In the genomic region with DNA sequence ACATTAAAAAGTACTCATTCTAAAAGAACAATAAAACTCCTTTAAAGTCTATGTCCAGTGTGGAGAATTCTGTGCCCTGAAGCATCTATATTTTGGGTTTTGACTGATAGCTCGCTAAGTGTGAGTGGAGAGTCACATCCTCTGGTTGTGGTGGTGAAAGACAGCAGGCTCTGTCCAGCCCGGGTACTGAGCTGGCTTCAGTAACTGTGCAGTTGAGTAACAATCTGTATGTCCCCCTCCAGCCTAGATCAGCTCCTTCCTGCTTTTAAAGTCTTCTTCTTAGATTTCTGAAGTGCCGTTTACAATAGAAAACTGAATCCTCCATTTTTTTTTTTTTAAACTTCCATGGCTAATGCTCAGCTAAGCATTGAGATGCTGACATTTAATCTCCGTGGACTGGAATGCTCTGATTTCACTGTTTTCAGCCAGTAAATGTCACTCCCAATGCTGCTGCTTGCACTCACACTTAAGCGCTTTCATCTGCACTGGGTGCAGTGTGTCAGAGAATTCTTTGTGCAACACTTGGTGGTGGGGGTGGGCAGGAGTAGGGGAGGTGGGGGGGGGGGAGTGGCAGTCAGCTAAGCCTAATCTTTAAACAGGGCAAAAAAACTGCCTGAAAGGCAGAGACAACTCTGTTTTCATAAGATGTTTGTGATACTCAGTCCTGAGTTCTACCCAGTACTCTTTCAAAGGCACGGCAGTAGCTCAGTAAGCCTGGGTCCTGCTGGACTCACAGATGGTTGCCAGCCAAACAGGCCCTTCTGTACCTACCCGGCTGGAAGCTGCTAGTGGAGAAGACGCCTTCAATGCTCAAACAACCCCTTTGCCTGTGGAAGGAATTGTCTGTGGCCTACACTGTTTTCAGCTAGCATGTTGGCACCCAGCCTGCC, we compare ENCODE assay signal across 8 mouse cellular contexts. TPM values are rescaled to one million over a fixed set of nuclear protein-coding genes. Genes with fewer than 3 reads are reported as not detected.
A peak's percentile ranks its signal among the peaks of the same experiment; 100 is the strongest.
DNase-seq lines count a peak whose midpoint lies in the region; ATAC-seq and TF ChIP-seq lines count a peak whose summit lies in the region.

No protein-coding gene starts in this region.

- WGBS in lung, postnatal 0 days, result 18% methylated on average over 8 of the region's 8 CpGs
- 34% methylated on average over 8 of the region's 8 CpGs for WGBS in forebrain, embryonic 11.5 days
- 32% methylated on average over 8 of the region's 8 CpGs for WGBS in limb, embryonic 14.5 days
- WGBS in stomach, embryonic 16.5 days, result 23% methylated on average over 8 of the region's 8 CpGs

- peaks cover 12% of the 10 kb centered on the region; the same call in 1 of the 2 replicates for H3K4me1 ChIP-seq in lung, postnatal 0 days (ENCODE audit: insufficient read depth, low read depth, low read length)
- H3K4me1 ChIP-seq in forebrain, embryonic 11.5 days (replicated peaks; ENCODE audit: control insufficient read depth, insufficient read depth, low read length), result peaks cover 9% of the 10 kb centered on the region; the same call in 1 of the 2 replicates
- H3K4me1 ChIP-seq in limb, embryonic 14.5 days (ENCODE audit: control insufficient read depth, insufficient read depth, low read length), result peaks cover 31% of the 10 kb centered on the region
- peaks cover 32% of the 10 kb centered on the region for H3K4me1 ChIP-seq in stomach, embryonic 16.5 days (ENCODE audit: control insufficient read depth, insufficient read depth, low read length)

- no peak overlapping the region for H3K4me3 ChIP-seq in lung, postnatal 0 days (ENCODE audit: low read depth, low read length)
- H3K4me3 ChIP-seq in forebrain, embryonic 11.5 days (ENCODE audit: low read depth, low read length), result no peak overlapping the region
- no peak overlapping the region for H3K4me3 ChIP-seq in limb, embryonic 14.5 days (replicated peaks; ENCODE audit: low read length)
- H3K4me3 ChIP-seq in stomach, embryonic 16.5 days (replicated peaks; ENCODE audit: low read length), result no peak overlapping the region

- TF ChIP-seq EP300 in lung, postnatal 0 days (IDR thresholded peaks at IDR 0.05), result no peak

- no peak overlapping the region for H3K9ac ChIP-seq in lung, postnatal 0 days (replicated peaks; ENCODE audit: low read depth)
- no peak overlapping the region for H3K9ac ChIP-seq in forebrain, embryonic 11.5 days (ENCODE audit: low read length)
- no peak overlapping the region for H3K9ac ChIP-seq in limb, embryonic 14.5 days (ENCODE audit: low read depth, low read length, severe bottlenecking)
- no peak overlapping the region for H3K9ac ChIP-seq in stomach, embryonic 16.5 days (ENCODE audit: low read length)

- no peaks in the 10 kb centered on the region for H3K36me3 ChIP-seq in lung, postnatal 0 days (ENCODE audit: insufficient read depth, low read length)
- no peaks in the 10 kb centered on the region for H3K36me3 ChIP-seq in forebrain, embryonic 11.5 days (ENCODE audit: control insufficient read depth, insufficient read depth, low read length)
- no peaks in the 10 kb centered on the region for H3K36me3 ChIP-seq in limb, embryonic 14.5 days (ENCODE audit: control insufficient read depth, insufficient read depth, low read length)
- H3K36me3 ChIP-seq in stomach, embryonic 16.5 days (ENCODE audit: control insufficient read depth, insufficient read depth, low read length), result no peaks in the 10 kb centered on the region

- no peak for TF ChIP-seq CTCF in lung, postnatal 0 days (IDR thresholded peaks at IDR 0.05)

- H3K9me3 ChIP-seq in lung, postnatal 0 days (ENCODE audit: low read length), result no peaks in the 10 kb centered on the region
- H3K9me3 ChIP-seq in forebrain, embryonic 11.5 days (ENCODE audit: control insufficient read depth, low read length), result no peaks in the 10 kb centered on the region
- no peaks in the 10 kb centered on the region for H3K9me3 ChIP-seq in limb, embryonic 14.5 days (ENCODE audit: control insufficient read depth, low read length)
- no peaks in the 10 kb centered on the region for H3K9me3 ChIP-seq in stomach, embryonic 16.5 days (replicated peaks; ENCODE audit: control insufficient read depth, low read length)

- peak overlapping the region; percentile 69; the same call in 1 of the 2 replicates for H3K27ac ChIP-seq in lung, postnatal 0 days (ENCODE audit: low read length)
- no peak overlapping the region for H3K27ac ChIP-seq in forebrain, embryonic 11.5 days (ENCODE audit: low read depth, low read length)
- peak overlapping the region; percentile 35; the same call in 1 of the 2 replicates for H3K27ac ChIP-seq in limb, embryonic 14.5 days (replicated peaks; ENCODE audit: low read depth, low read length)
- H3K27ac ChIP-seq in stomach, embryonic 16.5 days (ENCODE audit: low read length), result peak overlapping the region; percentile 77

- peak; percentile 60 for ATAC-seq in lung, postnatal 0 days
- 0 out of 2 replicates have a peak, but pooled peaks have one; percentile 39 for ATAC-seq in forebrain, embryonic 11.5 days (replicated peaks; ENCODE audit: low FRiP score)
- ATAC-seq in limb, embryonic 14.5 days (ENCODE audit: low FRiP score, low read depth), result peak; percentile 73
- no peak for ATAC-seq in stomach, embryonic 16.5 days (ENCODE audit: insufficient read depth, low FRiP score)

- H3K4me2 ChIP-seq in lung, postnatal 0 days (replicated peaks; ENCODE audit: low read depth, low read length), result no peak overlapping the region
- no peak overlapping the region for H3K4me2 ChIP-seq in forebrain, embryonic 11.5 days (ENCODE audit: low read depth, low read length, severe bottlenecking)
- H3K4me2 ChIP-seq in limb, embryonic 14.5 days (replicated peaks; ENCODE audit: low read depth, low read length, severe bottlenecking), result no peak overlapping the region; the same call in 1 of the 2 replicates
- no peak overlapping the region for H3K4me2 ChIP-seq in stomach, embryonic 16.5 days (ENCODE audit: low read depth, low read length)

- DNase-seq in lung, postnatal 0 days (ENCODE audit: low spot score), result peak; percentile 70
- DNase-seq in lung, postnatal 10 days, result no peak
- DNase-seq in forebrain, embryonic 11.5 days (ENCODE audit: low spot score), result no peak
- peak; percentile 61 for DNase-seq in limb, embryonic 14.5 days (ENCODE audit: low spot score)
- no peak for DNase-seq in adrenal gland, adult 2 months
- DNase-seq in kidney, postnatal 36 days, result no peak
- DNase-seq in cerebellum, adult 18-20 months, result no peak

- H3K27me3 ChIP-seq in lung, postnatal 0 days (replicated peaks; ENCODE audit: insufficient read depth, low read length), result no peaks in the 10 kb centered on the region
- no peaks in the 10 kb centered on the region for H3K27me3 ChIP-seq in forebrain, embryonic 11.5 days (ENCODE audit: control insufficient read depth, insufficient read depth, low read length)
- H3K27me3 ChIP-seq in limb, embryonic 14.5 days (ENCODE audit: control insufficient read depth, insufficient read depth, low read length), result no peaks in the 10 kb centered on the region
- no peaks in the 10 kb centered on the region for H3K27me3 ChIP-seq in stomach, embryonic 16.5 days (ENCODE audit: control insufficient read depth, insufficient read depth, low read length)

- TF ChIP-seq POLR2A in limb, embryonic 14.5 days (IDR thresholded peaks at IDR 0.05; ENCODE audit: borderline replicate concordance, extremely low read depth, insufficient read depth, insufficient read length), result no peak

RNA-seq across cellular contexts. Expression of a gene that starts 52.7 kb away (rescaled TPM):
- polyA plus RNA-seq in lung, postnatal 0 days (2015; fragmentation: Nextera tagmentation; extraction: Ambion mirVana), result 33.4 and 36.6 TPM in 2 replicates
- polyA plus RNA-seq in forebrain, embryonic 11.5 days (2014; fragmentation: Nextera tagmentation; extraction: Ambion mirVana), result 28.9 and 30.2 TPM in 2 replicates
- polyA plus RNA-seq in limb, embryonic 14.5 days (2012; rRNA removed), result 21.2 and 23.7 TPM in 2 replicates
- 40.3 and 47.4 TPM in 2 replicates for polyA plus RNA-seq in limb, embryonic 14.5 days (2014; fragmentation: Nextera tagmentation; extraction: Ambion mirVana)
- 43.2 and 45.8 TPM in 2 replicates for polyA plus RNA-seq in stomach, embryonic 16.5 days (2015; fragmentation: Nextera tagmentation; extraction: Ambion mirVana)
- 10 to 100 TPM; 37.3 to 39.7 TPM for total RNA-seq in adrenal gland, adult 2 months (2021)
- polyA plus RNA-seq in adrenal gland, adult 2 months (2012; rRNA removed), result 16.1 and 16.4 TPM in 2 replicates

Comparison
In these comparisons a context has a peak if more than half of its experiments do, and no peak if none do; other contexts are left out.
1. DNase-seq: peak in lung, postnatal 0 days (single experiment) and limb, embryonic 14.5 days (single experiment); none in lung, postnatal 10 days (single experiment), forebrain, embryonic 11.5 days (single experiment), adrenal gland, adult 2 months (single experiment), kidney, postnatal 36 days (0 of 2) and cerebellum, adult 18-20 months (0 of 2).